Mouse (Mus musculus) common myeloid progenitor, adult 5-6 weeks (primary cell): ENCODE results near the gene Cdk5rap2. TPM values are rescaled to one million over a fixed set of nuclear protein-coding genes. Genes with fewer than 3 reads are reported as not detected.
A peak's percentile ranks its signal among the peaks of the same experiment; 100 is the strongest.

Experiments
- ATAC-seq: replicated peaks from 2 replicates; pipeline ENCODE4 v1.8.0; 2016; ENCODE audit warnings: low read depth, mild to moderate bottlenecking, moderate TSS enrichment, inconsistent platforms; ENCODE audit not compliant: poor library complexity, severe bottlenecking
- total RNA-seq: library from RNA; stranded (forward); fragments of 200-1000, 187-1606 nt; gene quantifications from 2 replicates; pipeline ENCODE4 v1.2.3, GENCODE M21; 2017

The Cdk5rap2 gene
- total RNA-seq, 1 experiment from 2014 or later, result 48.8 TPM

DNA sequence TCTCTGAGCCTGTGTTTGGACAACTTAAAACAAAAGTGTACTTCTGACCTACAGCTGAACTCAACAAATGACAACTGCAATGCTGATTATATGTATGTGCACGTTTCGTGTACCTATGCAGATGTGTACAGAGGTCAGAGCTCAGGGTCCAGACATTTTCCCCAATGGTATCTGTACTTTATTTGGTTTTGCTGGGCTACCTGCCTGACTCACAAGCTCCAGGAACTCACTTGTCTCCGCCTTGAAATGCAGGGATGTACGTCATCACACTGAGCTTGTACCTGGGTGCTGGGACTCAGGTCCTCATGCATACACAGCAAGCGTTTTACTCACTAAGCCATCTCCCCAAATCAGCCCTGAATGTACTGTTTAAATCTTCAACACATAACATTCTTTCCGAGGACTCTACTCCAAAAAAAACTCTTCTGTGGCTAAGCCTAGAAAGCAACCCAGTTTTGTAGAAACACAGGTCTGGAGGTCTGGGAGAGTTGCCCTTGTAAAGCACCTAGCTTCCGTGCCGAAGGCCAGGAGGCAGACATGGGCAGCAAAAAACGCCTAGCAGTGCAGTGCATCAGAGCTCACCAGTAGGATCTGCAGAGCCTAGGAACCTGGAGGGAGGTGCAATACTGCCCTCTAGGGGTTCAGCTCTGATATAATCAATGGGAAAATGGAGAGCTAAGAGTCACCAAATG, 54.4 kb downstream of the Cdk5rap2 start:
- peak; percentile 93 for ATAC-seq

GRCm38 (mm10) chr4:70354448-70354847, 55.8 kb downstream of the Cdk5rap2 start:
- no peak for ATAC-seq

DNA sequence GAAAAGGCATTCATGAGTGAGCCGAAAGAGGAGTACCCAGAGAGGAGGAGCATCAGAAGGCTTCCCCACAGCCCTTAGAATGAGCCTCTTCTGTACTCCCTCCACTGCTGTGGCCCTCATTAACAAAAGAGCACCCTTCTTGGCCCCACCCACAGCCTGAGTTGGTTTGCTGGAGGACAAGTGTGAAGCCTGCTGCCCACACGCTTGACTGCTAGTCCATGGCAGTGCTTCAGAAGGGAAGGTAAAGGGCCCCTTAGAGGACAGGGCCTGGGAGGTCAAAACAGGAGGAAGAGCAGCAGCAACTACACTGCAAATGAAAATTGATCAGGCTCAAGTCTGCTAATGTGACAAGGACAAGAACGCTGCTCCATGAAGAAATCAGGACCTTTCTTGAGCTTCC, 56.6 kb downstream of the Cdk5rap2 start:
- ATAC-seq, result 0 out of 2 replicates have a peak, but pooled peaks have one; percentile 15

- ATAC-seq, result no peak
Measured at GRCm38 (mm10) chr4:70335444-70336144, 74.6 kb downstream of the Cdk5rap2 start.

- no peak for ATAC-seq
Measured at GRCm38 (mm10) chr4:70334995-70335394, 75.2 kb downstream of the Cdk5rap2 start.

DNA sequence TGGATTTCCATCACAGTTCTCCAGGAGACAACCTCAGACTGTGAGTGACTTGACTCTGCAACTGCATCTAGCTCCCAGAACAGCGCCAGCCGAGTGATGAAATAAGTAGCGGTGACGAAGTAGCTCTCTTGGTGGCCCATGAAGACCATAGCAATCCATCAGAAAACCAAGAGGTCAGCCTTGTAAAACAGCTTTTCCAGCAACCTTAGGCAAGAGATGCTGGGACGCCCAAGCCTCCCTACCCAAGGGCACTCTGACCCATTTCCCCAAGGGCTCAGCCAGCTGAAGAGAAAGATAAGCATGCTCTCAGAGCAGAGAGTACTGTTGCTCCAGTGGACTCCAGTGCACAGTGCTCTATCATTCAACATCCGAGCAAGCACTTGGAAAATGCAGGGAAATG, 77.3 kb downstream of the Cdk5rap2 start:
- ATAC-seq, result no peak

DNA sequence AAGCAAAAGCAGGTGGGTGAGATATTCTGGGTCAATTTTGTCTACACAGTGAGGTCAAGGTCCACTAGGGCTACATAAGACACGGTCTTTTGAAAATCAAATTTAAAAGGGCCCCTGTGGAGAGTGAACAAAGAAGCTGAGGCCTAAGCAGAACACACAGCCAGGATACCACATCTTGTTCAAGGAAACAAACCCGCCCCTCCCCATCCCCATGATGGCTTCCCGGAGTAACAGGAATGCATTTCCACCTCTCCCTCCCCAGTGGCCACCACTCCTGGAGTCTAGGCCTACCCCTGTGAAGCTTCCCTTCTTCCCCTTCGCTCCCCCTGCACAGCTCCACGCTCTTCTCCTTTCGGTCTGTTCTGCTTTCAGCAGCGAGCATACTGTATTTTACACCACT, 77.7 kb downstream of the Cdk5rap2 start:
- no peak for ATAC-seq

DNA sequence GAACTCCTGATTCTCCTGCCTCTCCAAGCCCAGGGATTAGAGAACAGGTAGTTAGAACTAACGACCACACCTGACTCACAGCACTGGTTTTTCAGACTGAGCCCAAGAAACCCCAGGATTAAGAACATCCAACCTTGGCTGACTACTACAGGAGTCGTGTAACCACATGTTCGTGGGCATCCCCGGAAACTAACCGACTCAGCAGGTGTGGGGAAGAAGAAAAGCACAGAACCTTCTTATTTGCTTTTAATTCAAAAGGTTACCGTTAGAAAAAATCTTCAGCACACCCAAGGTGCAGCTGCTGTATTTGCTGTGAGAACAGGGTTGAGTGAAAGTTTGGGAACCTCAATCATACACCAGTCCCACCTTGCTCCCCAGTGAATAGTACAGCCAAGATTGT, 79.1 kb downstream of the Cdk5rap2 start:
- ATAC-seq, result no peak

- ATAC-seq, result no peak
Measured at GRCm38 (mm10) chr4:70328033-70328432, 82.2 kb downstream of the Cdk5rap2 start.

- ATAC-seq, result no peak
Measured at GRCm38 (mm10) chr4:70327436-70327835, 82.8 kb downstream of the Cdk5rap2 start.

DNA sequence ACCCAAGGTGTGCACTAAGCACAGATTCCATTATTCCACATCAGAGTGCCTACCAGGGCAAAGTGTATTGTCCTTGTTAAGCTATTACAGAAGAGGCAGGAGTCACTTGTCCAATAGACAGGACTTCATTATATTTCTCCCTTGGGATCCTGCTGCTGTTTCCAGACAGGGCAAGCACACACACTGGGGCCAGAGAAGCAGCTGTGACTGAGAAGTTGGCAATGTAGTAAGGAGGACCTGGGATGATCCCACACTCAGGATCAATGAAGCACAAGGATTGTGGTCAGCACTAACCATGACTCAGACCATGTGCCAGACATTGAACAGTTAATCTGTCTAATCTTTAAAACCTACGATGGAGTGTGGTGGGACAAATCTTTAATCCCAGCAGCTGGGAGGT, 88.7 kb downstream of the Cdk5rap2 start:
- ATAC-seq, result no peak

- ATAC-seq, result no peak
Measured at GRCm38 (mm10) chr4:70312170-70312569, 98.1 kb downstream of the Cdk5rap2 start.

- no peak for ATAC-seq
Measured at GRCm38 (mm10) chr4:70311530-70311929, 98.7 kb downstream of the Cdk5rap2 start.

GRCm38 (mm10) chr4:70307230-70307629, 103.0 kb downstream of the Cdk5rap2 start:
- peak; percentile 97 for ATAC-seq

DNA sequence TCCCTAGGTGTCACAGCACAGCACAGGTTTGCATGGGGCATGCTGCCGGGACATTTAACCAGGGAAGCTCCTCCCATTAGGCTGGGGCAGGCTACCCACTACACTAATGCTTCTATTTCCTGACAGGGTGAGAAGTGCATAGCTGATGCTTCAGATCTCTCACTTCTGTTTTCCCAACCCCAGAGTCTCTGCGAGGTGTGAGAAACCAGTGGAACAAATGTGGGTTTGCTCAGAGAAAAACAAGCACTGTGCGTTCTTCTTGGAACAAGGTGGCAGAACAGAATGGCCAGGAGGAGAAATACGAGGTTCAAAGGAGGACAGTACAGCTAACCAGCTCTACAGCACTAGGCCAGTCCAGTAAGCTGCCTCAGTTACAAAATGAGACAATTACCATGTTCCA, 106.4 kb downstream of the Cdk5rap2 start:
- ATAC-seq, result no peak

GRCm38 (mm10) chr4:70301187-70301586, 109.1 kb downstream of the Cdk5rap2 start:
- no peak for ATAC-seq

DNA sequence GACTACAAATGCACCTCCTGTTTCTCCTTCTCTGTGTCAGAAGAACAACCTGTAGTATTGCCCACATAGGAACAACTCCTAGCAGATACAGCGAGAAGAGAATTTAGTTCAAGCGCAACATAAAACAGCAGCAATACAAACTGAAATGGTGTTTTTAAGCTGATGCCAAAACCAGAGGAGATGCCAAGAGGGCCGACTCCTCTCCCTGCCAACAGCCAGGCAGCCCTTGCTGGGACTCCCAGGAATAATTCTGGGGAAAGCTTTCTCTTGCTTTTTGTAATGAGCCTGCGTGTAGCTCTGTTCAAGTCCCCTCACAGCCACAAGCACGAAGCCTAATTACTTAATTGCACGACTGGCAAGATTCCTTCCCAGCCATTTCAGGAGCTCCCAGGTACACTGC, 120.9 kb downstream of the Cdk5rap2 start:
- ATAC-seq, result no peak

DNA sequence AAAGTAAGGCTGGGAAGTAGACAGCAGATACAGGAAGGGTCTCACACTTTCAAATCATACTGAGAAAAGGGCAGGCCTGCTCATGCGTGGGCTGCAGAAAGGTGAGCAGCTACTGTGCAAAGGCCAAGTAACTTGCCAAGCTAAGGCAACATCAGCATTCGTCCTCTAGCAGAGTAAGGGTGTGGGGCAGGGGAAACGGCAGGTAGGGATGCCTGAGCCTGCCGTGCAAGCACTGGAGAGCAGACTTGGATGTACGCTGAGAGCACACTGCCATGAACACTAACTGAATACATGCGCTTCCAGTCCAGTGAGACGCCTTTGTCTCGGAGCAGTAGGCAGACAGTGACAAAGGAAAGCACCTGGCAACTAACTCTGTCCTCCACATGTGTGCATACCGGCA, 127.1 kb downstream of the Cdk5rap2 start:
- no peak for ATAC-seq

GRCm38 (mm10) chr4:70278882-70279281, 131.4 kb downstream of the Cdk5rap2 start:
- no peak for ATAC-seq

GRCm38 (mm10) chr4:70278057-70278456, 132.2 kb downstream of the Cdk5rap2 start:
- 0 out of 2 replicates have a peak, but pooled peaks have one; percentile 32 for ATAC-seq

DNA sequence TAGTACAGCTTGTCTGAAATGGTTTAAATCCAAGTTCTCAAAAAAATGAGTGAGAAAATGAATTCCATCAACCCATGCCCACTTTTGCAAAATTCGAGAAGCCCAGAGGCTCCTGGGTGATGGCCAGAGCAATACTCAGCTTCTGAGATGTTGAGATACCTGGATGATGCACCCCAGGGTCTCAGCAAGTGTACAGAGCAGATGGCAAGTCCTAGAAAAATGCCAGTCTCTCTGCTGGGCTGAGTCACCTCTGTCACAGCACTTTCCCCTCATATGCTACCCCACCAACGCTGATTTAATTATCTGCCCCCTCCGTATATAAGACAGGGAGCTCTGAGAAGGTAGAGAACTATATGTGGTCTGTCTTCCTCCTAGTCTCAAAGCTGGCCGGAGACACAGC, 137.3 kb downstream of the Cdk5rap2 start:
- no peak for ATAC-seq

- ATAC-seq, result no peak
Measured at GRCm38 (mm10) chr4:70272527-70272926, 137.7 kb downstream of the Cdk5rap2 start.
